Mouse (Mus musculus) spleen, postnatal 10 days (tissue): ENCODE results near the gene Pbrm1.

Experiments used
- DNase-seq, 2 experiments: peaks; one replicate each; pipeline ENCODE4 v3.0.0; 2021 to 2022; ENCODE audit warnings: low spot score in 2 of 2

Pbrm1 gene

GRCm38 (mm10) chr14:31018860-31019291 is at the start of gene Pbrm1, which contains the start of gene Gnl3:
Pbrm1 (plus strand) TSS chr14:31019138.
Gnl3 (minus strand) TSS chr14:31019152.
- peak; percentile 95 to 98 for DNase-seq

GRCm38 (mm10) chr14:30974204-30974603 is 44.7 kb upstream of the Pbrm1 start:
- no peak for DNase-seq

- DNase-seq: no peak
Observed at GRCm38 (mm10) chr14:30976222-30976621, 42.7 kb upstream of the Pbrm1 start.

GRCm38 (mm10) chr14:30996417-30996816 is 22.5 kb upstream of the Pbrm1 start:
- DNase-seq: no peak

- DNase-seq: no peak
Observed at GRCm38 (mm10) chr14:31000356-31000755, 18.6 kb upstream of the Pbrm1 start.

GRCm38 (mm10) chr14:31000816-31001306 is 18.1 kb upstream of the Pbrm1 start:
- no peak for DNase-seq

- DNase-seq: peak; percentile 91 to 97
Observed at GRCm38 (mm10) chr14:31001307-31002205, 17.4 kb upstream of the Pbrm1 start, which contains the start of the genes Glt8d1 and Spcs1. Glt8d1 (plus strand) TSS chr14:31001400. Spcs1 (minus strand) TSS chr14:31001672.

GRCm38 (mm10) chr14:31004527-31004926 is 14.4 kb upstream of the Pbrm1 start:
- DNase-seq: no peak

GRCm38 (mm10) chr14:31006779-31007178 is 12.2 kb upstream of the Pbrm1 start:
- peak in 1 of 2 experiments; percentile 18 for DNase-seq

GRCm38 (mm10) chr14:31011588-31011987 is 7.3 kb upstream of the Pbrm1 start:
- DNase-seq: no peak

GRCm38 (mm10) chr14:31013928-31014327 is 5.0 kb upstream of the Pbrm1 start:
- DNase-seq: no peak

- no peak for DNase-seq
Observed at GRCm38 (mm10) chr14:31016063-31016462, 2.9 kb upstream of the Pbrm1 start.

- DNase-seq: peak in 1 of 2 experiments; percentile 51
Observed at GRCm38 (mm10) chr14:31017854-31018253, 1.1 kb upstream of the Pbrm1 start.

GRCm38 (mm10) chr14:31019331-31020205 is 630 bp downstream of the Pbrm1 start:
- DNase-seq: peak in 1 of 2 experiments; percentile 89

- no peak for DNase-seq
Observed at GRCm38 (mm10) chr14:31022579-31022978, 3.6 kb downstream of the Pbrm1 start.

GRCm38 (mm10) chr14:31025785-31026184 is 6.8 kb downstream of the Pbrm1 start:
- peak in 1 of 2 experiments; percentile 46 for DNase-seq

GRCm38 (mm10) chr14:31045296-31045695 is 26.4 kb downstream of the Pbrm1 start:
- DNase-seq: no peak

GRCm38 (mm10) chr14:31045817-31046216 is 26.9 kb downstream of the Pbrm1 start:
- peak in 1 of 2 experiments; percentile 27 for DNase-seq

- DNase-seq: peak in 1 of 2 experiments; percentile 45
Observed at GRCm38 (mm10) chr14:31062277-31062676, 43.3 kb downstream of the Pbrm1 start.

- no peak for DNase-seq
Observed at GRCm38 (mm10) chr14:31069086-31069733, 50.3 kb downstream of the Pbrm1 start.

- no peak for DNase-seq
Observed at GRCm38 (mm10) chr14:31078597-31079208, 59.8 kb downstream of the Pbrm1 start.
